Mouse (Mus musculus): ENCODE measurements around the gene Pnrc1. TPM values are rescaled to one million over a fixed set of nuclear protein-coding genes. Genes with fewer than 3 reads are reported as not detected.

The Pnrc1 gene
- total and polyA plus RNA-seq, 3 experiments: 27.8 to 35.3 (median 32.2) TPM

- H3K79me2 ChIP-seq (replicated peaks; ENCODE audit: control insufficient read depth, extremely low read depth, insufficient read depth, poor library complexity, severe bottlenecking): peaks cover 16% of the 10 kb centered on the region
- H3K4me1 ChIP-seq (ENCODE audit: control insufficient read depth in 1 of 2, insufficient read depth in 2 of 2): peaks cover 5 to 20% of the 10 kb centered on the region in 2 experiments
- dilution Hi-C loops (cut with MboI; ENCODE audit: extremely low pct_ligation_motif_present, extremely low pct_unique_long_range_greater_than_20kb, low sequenced_read_pairs) (no loop called here), in situ Hi-C loops (cut with MboI; ENCODE audit: low pct_ligation_motif_present, low pct_unique_long_range_greater_than_20kb, low sequenced_read_pairs) (no loop called here)
- TF ChIP-seq CHD2 (IDR thresholded peaks at IDR 0.05; ENCODE audit: low read length): 0 out of 2 replicates have a peak, but pooled peaks have one; percentile 56
- peak; percentile 54 for TF ChIP-seq MEF2A (IDR thresholded peaks at IDR 0.05; ENCODE audit: borderline replicate concordance, low read depth, low read length)
- peak; percentile 63; the same call in 1 of the 2 replicates for TF ChIP-seq TCF12 (IDR thresholded peaks at IDR 0.05; ENCODE audit: low read depth, low read length)
- 0 out of 2 replicates have a peak, but pooled peaks have one; percentile 50 for TF ChIP-seq TBP (conservative IDR thresholded peaks at IDR 0.05; ENCODE audit: low read depth, low read length)
- TF ChIP-seq MAFK (IDR thresholded peaks at IDR 0.05; ENCODE audit: insufficient replicate concordance, low read length): no peak
- TF ChIP-seq IRF4 (IDR thresholded peaks at IDR 0.05; ENCODE audit: low read depth, low read length): peak; percentile 43; the same call in 1 of the 2 replicates
- peak; percentile 84 for TF ChIP-seq MXI1 (IDR thresholded peaks at IDR 0.05; ENCODE audit: low read depth, low read length)
- peak; percentile 79 for TF ChIP-seq NELFE (IDR thresholded peaks at IDR 0.05; ENCODE audit: low read depth, low read length)
- TF ChIP-seq CTCF (conservative IDR thresholded peaks at IDR 0.05 in 1 of 2, IDR thresholded peaks at IDR 0.05 in 1 of 2; ENCODE audit: low read depth in 2 of 2, low read length in 2 of 2): no peak
- TF ChIP-seq BHLHE40 (IDR thresholded peaks at IDR 0.05; ENCODE audit: low read depth, low read length): peak; percentile 82
- TF ChIP-seq MYC (IDR thresholded peaks at IDR 0.05; ENCODE audit: low read depth, low read length): no peak
- TF ChIP-seq HCFC1 (IDR thresholded peaks at IDR 0.05; ENCODE audit: low read depth, low read length): peak; percentile 30; the same call in 1 of the 2 replicates
- TF ChIP-seq SIN3A (IDR thresholded peaks at IDR 0.05; ENCODE audit: low read length): peak; percentile 80
- peak; percentile 78; the same call in 1 of the 2 replicates for TF ChIP-seq POLR2A (IDR thresholded peaks at IDR 0.05; ENCODE audit: low read depth, low read length)
- TF ChIP-seq ZMIZ1 (IDR thresholded peaks at IDR 0.05; ENCODE audit: low read depth, low read length): peak; percentile 90
- peak; percentile 75; the same call in 1 of the 2 replicates for TF ChIP-seq MAZ (IDR thresholded peaks at IDR 0.05; ENCODE audit: low read depth, low read length)
- no peak for TF ChIP-seq JUND (conservative IDR thresholded peaks at IDR 0.05; ENCODE audit: low read depth, low read length)
- TF ChIP-seq ETS1 (conservative IDR thresholded peaks at IDR 0.05; ENCODE audit: low read depth, low read length): peak; percentile 24; the same call in 1 of the 2 replicates
- TF ChIP-seq NRF1 (IDR thresholded peaks at IDR 0.05; ENCODE audit: low read depth, low read length): peak; percentile 95
- no peak for TF ChIP-seq POLR2AphosphoS2 (IDR thresholded peaks at IDR 0.05; ENCODE audit: low read depth, low read length)
- TF ChIP-seq MAX (IDR thresholded peaks at IDR 0.05; ENCODE audit: low read length): peak; percentile 43; the same call in 1 of the 2 replicates
- no peak for TF ChIP-seq SMC3 (IDR thresholded peaks at IDR 0.05; ENCODE audit: low read depth, low read length)
- no peaks in the 10 kb centered on the region for H3K9me3 ChIP-seq (replicated peaks; ENCODE audit: low read length)
- H3K4me3 ChIP-seq (replicated peaks in 1 of 3; ENCODE audit: low read depth in 2 of 3, low read length in 2 of 3, poor library complexity in 1 of 3): peak overlapping the region; percentile 55 to 96 (median 83)
- peak; percentile 98 for DNase-seq (ENCODE audit: extremely low read depth)
- H3K27me3 ChIP-seq (replicated peaks): no peaks in the 10 kb centered on the region
- H3K4me2 ChIP-seq (ENCODE audit: insufficient read depth, low read depth, poor library complexity, severe bottlenecking): peak overlapping the region; percentile 67
- H3K27ac ChIP-seq (ENCODE audit: insufficient read depth, low read depth): peak overlapping the region; percentile 89
- H3K36me3 ChIP-seq (replicated peaks in 1 of 2; ENCODE audit: control insufficient read depth in 1 of 2, insufficient read depth in 1 of 2, low read length in 1 of 2): peaks cover 18 to 29% of the 10 kb centered on the region in 2 experiments
- H3K9ac ChIP-seq (ENCODE audit: insufficient read depth, low read depth): peak overlapping the region; percentile 92
Observed at GRCm38 (mm10) chr4:33248062-33248889, 41.7 kb downstream of the Pnrc1 start.
